Mouse (Mus musculus): Measurements from ENCODE around the gene 4931429L15Rik. TPM values are rescaled to one million over a fixed set of nuclear protein-coding genes. Genes with fewer than 3 reads are reported as not detected.
A peak's percentile ranks its signal among the peaks of the same experiment; 100 is the strongest.

Gene 4931429L15Rik
- polyA plus RNA-seq, 1 experiment from 2014 or later = not detected

DNA sequence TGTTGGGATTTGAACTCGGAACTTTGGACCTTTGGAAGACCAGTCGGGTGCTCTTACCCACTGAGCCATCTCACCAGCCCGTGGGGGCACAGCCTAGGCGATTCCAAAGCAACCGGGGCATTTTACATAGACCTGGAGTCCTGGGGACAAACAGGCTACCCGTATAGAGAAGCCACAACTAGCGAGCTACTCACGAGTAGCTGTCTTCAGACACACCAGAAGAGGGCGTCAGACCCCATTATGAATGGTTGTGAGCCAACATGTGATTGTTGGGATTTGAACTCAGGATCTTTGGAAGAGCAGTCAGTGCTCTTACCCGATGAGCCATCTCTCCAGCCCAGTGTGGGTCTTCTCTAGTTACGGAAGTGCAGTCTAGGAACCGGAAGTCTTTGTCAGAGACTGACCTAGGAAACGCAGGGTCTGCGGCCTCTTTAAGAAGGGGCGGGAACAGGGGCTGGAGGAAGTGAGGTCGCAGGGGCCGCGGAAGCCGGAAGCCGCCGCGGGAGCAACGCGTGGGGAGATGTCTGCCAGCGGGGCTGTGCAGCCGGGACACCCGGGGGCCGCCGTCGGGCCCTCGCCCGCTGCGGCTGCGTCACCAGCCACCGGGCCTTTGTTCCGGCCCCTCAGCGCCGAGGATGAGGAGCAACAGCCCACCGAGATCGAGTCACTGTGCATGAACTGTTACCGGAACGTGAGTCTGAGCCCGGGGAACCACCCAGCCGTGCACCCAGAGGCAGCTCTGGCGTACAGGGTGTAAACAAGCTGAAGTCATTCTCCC, 46.9 kb downstream of the 4931429L15Rik start, which contains the start of gene Zpr1:
Zpr1 (plus strand) TSS at position 388 of the 778 bp plus-strand sequence.
- peak within 1 kb of the TSS; percentile 65 for H3K27ac ChIP-seq
- H3K27me3 ChIP-seq (replicated peaks) = peaks cover 21% of the 10 kb centered on the region
- 5% methylated on average over 45 of the region's 45 CpGs for WGBS
- peaks cover 13% of the 10 kb centered on the region for H3K4me1 ChIP-seq
- peak within 1 kb of the TSS; percentile 74 for H3K4me3 ChIP-seq
- peaks cover 18% of the 10 kb centered on the region for H3K36me3 ChIP-seq (replicated peaks)
- H3K9me3 ChIP-seq = no peaks in the 10 kb centered on the region
- H3K4me2 ChIP-seq = peak within 1 kb of the TSS; percentile 91
- peak; percentile 97 for ATAC-seq (replicated peaks)
- H3K9ac ChIP-seq = peak within 1 kb of the TSS; percentile 63

DNA sequence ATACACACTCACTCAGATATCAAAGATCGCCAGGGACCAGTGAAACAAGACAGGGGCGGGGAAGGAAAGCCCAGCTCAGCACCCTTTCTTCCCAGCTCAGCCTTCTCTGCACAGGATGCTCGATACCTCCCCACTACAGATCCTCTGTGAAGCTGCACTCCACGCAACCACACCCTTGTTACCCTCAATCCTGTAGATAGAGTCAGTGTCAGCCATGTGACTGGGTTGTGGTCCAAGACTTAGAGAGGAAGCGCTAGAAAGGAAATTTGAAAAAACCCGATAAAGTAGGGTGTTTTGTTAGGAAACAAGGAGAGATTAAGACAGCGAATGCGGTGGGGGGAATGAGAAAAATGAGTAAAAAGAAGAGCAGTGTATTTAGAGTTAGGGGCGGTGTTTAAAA, 47.7 kb downstream of the 4931429L15Rik start:
- no peak for ATAC-seq (replicated peaks)
- Histone ChIP-seq H3K9ac (no peak overlapping the region), H3K4me2 (0 out of 2 replicates have a peak overlapping the region, but pooled peaks have one; percentile 91), H3K36me3 (replicated peaks) (peaks cover 10% of the 10 kb centered on the region), H3K9me3 (no peaks in the 10 kb centered on the region), H3K4me1 (peaks cover 13% of the 10 kb centered on the region), H3K27me3 (replicated peaks) (peaks cover 21% of the 10 kb centered on the region), H3K4me3 (peak overlapping the region; percentile 74), H3K27ac (no peak overlapping the region)
- 83% methylated on average over 9 of the region's 9 CpGs for WGBS

DNA sequence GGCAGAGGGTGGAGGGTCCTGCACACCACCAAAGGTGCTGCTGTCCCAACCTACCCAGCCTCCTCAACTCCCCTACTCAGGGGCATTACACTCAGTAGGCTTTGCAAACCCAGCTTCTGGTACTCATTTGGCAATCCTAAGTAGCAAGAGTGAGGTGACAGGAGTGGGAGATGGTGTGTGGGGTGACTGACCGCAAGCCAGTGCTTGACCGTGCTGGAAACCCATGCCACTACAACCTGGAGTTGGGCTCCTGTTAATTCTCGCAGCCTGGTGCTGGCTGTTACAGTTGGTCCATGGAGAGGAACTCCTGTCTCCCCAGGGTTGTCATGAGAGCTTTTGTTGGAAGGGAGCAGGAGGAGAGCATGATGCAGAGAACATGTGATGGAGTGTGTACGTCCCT, 49.0 kb downstream of the 4931429L15Rik start:
- Histone ChIP-seq H3K36me3 (replicated peaks) (peaks cover 3% of the 10 kb centered on the region; the same call in 1 of the 2 replicates), H3K4me3 (no peak overlapping the region), H3K27ac (no peak overlapping the region), H3K27me3 (replicated peaks) (peaks cover 21% of the 10 kb centered on the region), H3K9ac (no peak overlapping the region), H3K4me1 (peaks cover 13% of the 10 kb centered on the region), H3K9me3 (no peaks in the 10 kb centered on the region), H3K4me2 (no peak overlapping the region)
- ATAC-seq (replicated peaks) = no peak
- 91% methylated on average over 4 of the region's 4 CpGs for WGBS

DNA sequence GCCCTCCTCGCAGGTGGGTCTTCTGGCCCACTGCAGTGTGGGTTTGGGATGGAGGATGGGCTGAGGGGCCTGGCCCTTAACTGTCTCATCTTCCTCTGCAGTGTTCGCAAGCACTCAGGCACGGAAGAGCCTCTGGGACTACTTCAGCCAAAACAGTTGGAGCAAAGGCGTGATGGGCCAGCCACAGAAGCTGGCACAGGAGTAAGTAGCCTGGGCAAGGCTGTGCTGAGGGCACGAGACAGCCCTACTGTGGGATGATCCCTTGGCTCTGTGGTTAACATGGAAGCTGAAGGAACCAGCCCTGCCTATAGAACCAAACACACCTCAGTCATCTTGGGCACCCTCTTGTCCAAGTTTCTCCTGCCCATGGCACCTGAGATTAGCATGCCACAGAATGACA, 50.7 kb downstream of the 4931429L15Rik start:
- ATAC-seq (replicated peaks) = no peak
- 86% methylated on average over 5 of the region's 5 CpGs for WGBS
- H3K27ac ChIP-seq = no peak overlapping the region
- H3K27me3 ChIP-seq (replicated peaks) = peaks cover 21% of the 10 kb centered on the region
- no peaks in the 10 kb centered on the region for H3K36me3 ChIP-seq (replicated peaks)
- no peak overlapping the region for H3K4me3 ChIP-seq
- no peak overlapping the region for H3K4me2 ChIP-seq
- no peak overlapping the region for H3K9ac ChIP-seq
- H3K4me1 ChIP-seq = peaks cover 9% of the 10 kb centered on the region
- H3K9me3 ChIP-seq = no peaks in the 10 kb centered on the region

DNA sequence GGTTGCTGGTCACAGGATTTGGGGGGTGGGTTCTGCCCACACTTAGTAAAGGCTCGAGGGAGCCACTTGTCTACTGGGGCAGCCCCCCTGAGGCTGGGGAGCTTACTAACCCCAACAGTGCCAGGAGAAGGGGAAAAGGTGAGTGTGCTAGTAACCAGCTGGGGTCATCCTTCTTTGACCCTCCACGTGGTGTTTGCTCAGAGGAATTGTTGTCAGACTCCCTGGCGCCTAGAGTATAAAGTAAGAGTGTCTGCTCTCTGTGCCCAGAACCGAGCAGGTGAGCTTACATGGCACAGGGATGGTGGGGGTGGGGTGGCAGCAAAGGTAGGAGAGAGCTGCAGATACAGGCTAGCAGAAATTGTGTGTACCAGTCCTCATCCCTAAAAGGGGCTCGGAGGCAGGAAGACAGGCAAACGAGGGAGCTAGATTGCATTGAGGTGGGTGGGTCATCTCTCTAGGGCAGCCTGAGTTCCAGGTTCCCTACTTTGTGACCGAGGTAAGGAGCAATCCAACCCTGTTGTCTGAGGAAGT, 51.4 kb downstream of the 4931429L15Rik start, which contains the start of gene Apoa5:
Apoa5 (plus strand) TSS at position 291 of the 531 bp plus-strand sequence.
- no peaks in the 10 kb centered on the region for H3K9me3 ChIP-seq
- no peaks in the 10 kb centered on the region for H3K36me3 ChIP-seq (replicated peaks)
- ATAC-seq (replicated peaks) = no peak
- H3K4me1 ChIP-seq = 0 out of 2 replicates have a peak, but pooled peaks cover 3% of the 10 kb centered on the region
- 58% methylated on average over 7 of the region's 7 CpGs for WGBS
- H3K27ac ChIP-seq = no peak within 1 kb of the TSS
- no peak within 1 kb of the TSS for H3K4me3 ChIP-seq
- peaks cover 21% of the 10 kb centered on the region for H3K27me3 ChIP-seq (replicated peaks)
- H3K9ac ChIP-seq = no peak within 1 kb of the TSS
- no peak within 1 kb of the TSS for H3K4me2 ChIP-seq

DNA sequence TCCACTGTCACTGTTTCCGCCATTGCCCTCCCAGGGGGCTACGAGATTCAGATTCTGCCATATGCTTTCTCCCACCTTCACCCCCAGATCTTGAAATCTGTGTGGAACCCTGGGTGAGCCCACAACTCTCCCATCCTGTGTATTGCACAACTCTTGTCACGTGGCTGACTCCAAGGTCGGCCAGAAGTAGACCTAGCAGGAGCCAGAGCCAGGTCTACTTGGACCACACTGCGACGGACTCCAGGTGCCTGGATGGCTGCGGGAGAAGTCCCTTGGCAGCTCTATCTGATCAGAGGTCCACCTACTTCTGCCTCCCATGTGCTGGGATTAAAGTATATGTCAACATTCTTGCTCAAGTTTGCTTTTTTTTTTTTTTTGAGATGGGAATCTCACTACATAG, 58.7 kb downstream of the 4931429L15Rik start:
- WGBS = 94% methylated on average over 7 of the region's 7 CpGs
- peaks cover 4% of the 10 kb centered on the region; the same call in 1 of the 2 replicates for H3K27me3 ChIP-seq (replicated peaks)
- H3K9me3 ChIP-seq = no peaks in the 10 kb centered on the region
- H3K4me2 ChIP-seq = no peak overlapping the region
- no peaks in the 10 kb centered on the region for H3K36me3 ChIP-seq (replicated peaks)
- no peak overlapping the region for H3K4me3 ChIP-seq
- no peaks in the 10 kb centered on the region for H3K4me1 ChIP-seq
- no peak for ATAC-seq (replicated peaks)
- no peak overlapping the region for H3K27ac ChIP-seq
- no peak overlapping the region for H3K9ac ChIP-seq

DNA sequence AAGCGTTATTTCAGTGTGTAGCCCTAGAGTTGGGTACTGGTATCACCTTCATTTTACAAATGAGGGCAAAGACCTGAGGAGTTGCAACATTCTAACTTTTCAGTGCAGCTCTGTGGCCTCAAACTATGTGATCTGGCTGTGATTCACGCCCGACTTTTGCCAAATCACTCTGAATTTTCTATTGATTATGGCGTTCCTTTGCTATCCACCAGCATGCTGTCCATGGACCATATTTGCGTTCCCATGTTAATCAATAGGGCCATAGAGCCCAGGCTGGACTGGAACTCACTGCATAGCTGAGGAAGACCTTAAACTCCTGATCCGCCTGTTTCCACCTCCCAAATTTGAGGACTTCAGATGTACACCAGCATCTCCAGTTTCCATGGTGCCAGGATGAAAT, 60.7 kb downstream of the 4931429L15Rik start:
- no peaks in the 10 kb centered on the region for H3K36me3 ChIP-seq (replicated peaks)
- H3K4me1 ChIP-seq = no peaks in the 10 kb centered on the region
- H3K9ac ChIP-seq = no peak overlapping the region
- H3K4me2 ChIP-seq = no peak overlapping the region
- H3K27ac ChIP-seq = no peak overlapping the region
- peaks cover 4% of the 10 kb centered on the region; the same call in 1 of the 2 replicates for H3K27me3 ChIP-seq (replicated peaks)
- ATAC-seq (replicated peaks) = no peak
- 89% methylated on average over 6 of the region's 6 CpGs for WGBS
- H3K4me3 ChIP-seq = no peak overlapping the region
- H3K9me3 ChIP-seq = no peaks in the 10 kb centered on the region

DNA sequence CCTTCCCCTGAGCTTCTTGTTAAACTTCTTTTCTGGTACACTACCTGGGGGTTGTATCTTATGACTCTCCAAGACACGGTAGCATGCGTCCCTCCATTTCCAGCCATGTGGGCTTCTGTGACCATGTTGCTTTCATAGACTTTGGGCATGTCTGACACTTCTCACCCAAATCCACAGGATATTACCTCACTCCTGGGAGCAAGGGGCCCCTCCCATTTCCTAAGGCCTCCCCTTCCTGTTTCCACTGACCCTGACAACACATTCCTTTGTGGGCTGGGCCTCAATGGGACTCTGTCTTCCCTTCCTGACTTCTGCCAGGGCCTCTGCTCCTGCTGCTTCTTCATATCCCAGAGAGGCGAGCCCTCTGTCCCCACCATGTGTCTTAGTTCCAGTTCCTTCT, 62.2 kb downstream of the 4931429L15Rik start:
- H3K27me3 ChIP-seq (replicated peaks) = peaks cover 4% of the 10 kb centered on the region; the same call in 1 of the 2 replicates
- WGBS = 86% methylated on average over 3 of the region's 3 CpGs

DNA sequence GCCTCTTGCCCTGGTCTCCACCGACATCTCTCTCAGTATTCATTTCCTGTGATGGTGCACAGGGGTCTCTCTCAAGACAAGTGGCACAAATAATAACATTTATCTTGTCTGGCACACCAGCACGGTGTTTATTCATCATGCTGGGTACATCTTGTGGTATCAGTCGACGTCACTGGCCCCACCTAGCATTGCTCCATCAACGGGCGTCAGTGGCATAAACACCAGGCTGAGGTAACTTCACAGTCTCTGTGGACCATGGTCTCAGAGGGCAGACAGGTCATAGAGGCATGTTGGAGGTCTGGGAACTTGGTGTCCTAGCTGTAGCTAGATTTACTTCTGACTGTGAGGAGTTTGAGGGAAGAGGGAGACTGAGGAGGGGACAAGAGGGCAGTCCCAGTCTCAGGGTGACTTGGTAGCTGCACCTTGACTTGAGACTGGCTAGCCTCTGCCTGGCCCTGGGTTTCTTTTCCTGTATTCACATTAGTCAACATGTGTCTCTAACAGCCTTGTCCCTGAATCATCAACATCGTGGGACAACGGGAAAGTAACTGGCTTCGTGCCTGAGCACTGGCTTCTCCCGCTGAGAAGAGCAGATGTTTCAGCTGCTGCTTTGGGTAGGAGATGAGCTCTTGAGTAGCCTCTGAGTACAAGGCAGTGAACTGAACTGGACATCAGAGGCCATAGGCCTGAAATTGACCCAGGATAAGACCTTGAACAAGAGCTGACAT, 63.0 kb downstream of the 4931429L15Rik start:
- Histone ChIP-seq H3K4me2 (no peak overlapping the region), H3K9me3 (no peaks in the 10 kb centered on the region), H3K27me3 (replicated peaks) (peaks cover 4% of the 10 kb centered on the region; the same call in 1 of the 2 replicates), H3K27ac (no peak overlapping the region), H3K9ac (no peak overlapping the region), H3K36me3 (replicated peaks) (no peaks in the 10 kb centered on the region), H3K4me1 (no peaks in the 10 kb centered on the region), H3K4me3 (no peak overlapping the region)
- ATAC-seq (replicated peaks) = no peak
- WGBS = 86% methylated on average over 10 of the region's 10 CpGs

More for the DNA sequence above, 62.2 kb downstream of the 4931429L15Rik start:
- Histone ChIP-seq H3K36me3 (replicated peaks) (no peaks in the 10 kb centered on the region), H3K9ac (no peak overlapping the region), H3K4me3 (no peak overlapping the region), H3K27ac (no peak overlapping the region), H3K4me2 (no peak overlapping the region), H3K4me1 (no peaks in the 10 kb centered on the region), H3K9me3 (no peaks in the 10 kb centered on the region)
- ATAC-seq (replicated peaks) = no peak

DNA sequence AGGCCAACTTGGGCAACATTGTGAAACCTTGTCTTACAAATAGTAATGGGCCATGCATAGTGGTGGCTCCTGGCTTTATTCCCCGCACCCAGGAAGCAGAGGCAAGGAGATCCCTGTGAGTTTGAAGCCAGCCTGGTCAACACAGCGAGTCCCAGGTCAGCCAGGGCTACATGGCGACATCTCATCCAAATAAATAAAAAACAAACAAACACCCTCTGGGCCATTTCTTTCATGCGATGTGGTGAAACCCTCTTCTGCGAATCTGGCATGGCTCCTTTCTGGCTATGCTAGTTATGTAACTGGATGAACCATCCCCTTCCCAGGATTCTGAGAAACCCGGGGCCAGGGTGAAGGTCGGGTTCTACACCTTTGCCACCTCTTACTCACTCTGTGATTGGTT, 63.6 kb downstream of the 4931429L15Rik start:
- H3K4me1 ChIP-seq = no peaks in the 10 kb centered on the region
- no peak for ATAC-seq (replicated peaks)
- 92% methylated on average over 7 of the region's 7 CpGs for WGBS
- no peak overlapping the region for H3K9ac ChIP-seq
- H3K4me2 ChIP-seq = no peak overlapping the region
- no peaks in the 10 kb centered on the region for H3K36me3 ChIP-seq (replicated peaks)
- H3K4me3 ChIP-seq = no peak overlapping the region
- H3K27me3 ChIP-seq (replicated peaks) = peaks cover 4% of the 10 kb centered on the region; the same call in 1 of the 2 replicates
- H3K9me3 ChIP-seq = no peaks in the 10 kb centered on the region
- no peak overlapping the region for H3K27ac ChIP-seq
